Mouse (Mus musculus): Measurements from ENCODE around the gene Gm44503. TPM values are rescaled to one million over a fixed set of nuclear protein-coding genes. Genes with fewer than 3 reads are reported as not detected.

The Gm44503 gene
- polyA plus RNA-seq, 1 experiment from 2014 or later: not detected

DNA sequence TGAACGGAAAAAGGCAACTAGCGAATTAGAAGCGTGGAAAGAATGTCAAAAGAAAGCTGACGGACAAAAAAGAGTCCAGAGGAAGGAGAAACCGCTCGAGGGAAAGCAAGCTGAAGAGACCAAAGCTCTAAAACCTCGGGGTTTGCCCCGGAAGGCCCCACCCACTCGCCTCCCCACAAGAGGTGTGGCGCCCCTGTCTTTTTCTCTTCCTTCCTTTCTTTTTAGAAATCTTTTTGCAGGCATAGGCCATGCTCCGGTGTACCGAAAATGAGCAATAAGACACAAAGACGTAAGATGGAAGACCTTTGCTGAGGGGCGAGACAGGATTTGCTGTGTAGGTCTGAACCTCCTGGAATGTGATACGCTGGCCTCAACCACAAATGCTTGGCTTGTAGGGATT is 3.3 kb downstream of the Gm44503 start:
- H3K9ac ChIP-seq (ENCODE audit: low read length): no peak overlapping the region
- no peaks in the 10 kb centered on the region for H3K36me3 ChIP-seq (ENCODE audit: control insufficient read depth, insufficient read depth, low read length)
- no peaks in the 10 kb centered on the region for H3K27me3 ChIP-seq (ENCODE audit: control insufficient read depth, insufficient read depth, low read length)
- no peak for TF ChIP-seq CTCF (IDR thresholded peaks at IDR 0.05; ENCODE audit: low read depth)
- no peak for TF ChIP-seq EP300 (optimal IDR thresholded peaks at IDR 0.05)
- ATAC-seq (ENCODE audit: low FRiP score, low TSS enrichment): no peak
- 74% methylated on average over 15 of the region's 15 CpGs for WGBS
- H3K4me3 ChIP-seq (ENCODE audit: low read depth, low read length): no peak overlapping the region
- H3K4me2 ChIP-seq (replicated peaks; ENCODE audit: low read depth): no peak overlapping the region
- no peak for DNase-seq (ENCODE audit: low spot score)
- H3K9me3 ChIP-seq (ENCODE audit: control insufficient read depth, low read length): no peaks in the 10 kb centered on the region
- H3K27ac ChIP-seq (replicated peaks): no peak overlapping the region
- no peaks in the 10 kb centered on the region for H3K4me1 ChIP-seq (replicated peaks; ENCODE audit: control insufficient read depth, insufficient read depth)

- TF ChIP-seq EP300 (optimal IDR thresholded peaks at IDR 0.05): no peak
- peak; percentile 83 for TF ChIP-seq CTCF (IDR thresholded peaks at IDR 0.05; ENCODE audit: low read depth)
- peak; percentile 72 for ATAC-seq (ENCODE audit: low FRiP score, low TSS enrichment)
- no peak overlapping the region for H3K9ac ChIP-seq (ENCODE audit: low read length)
- H3K27me3 ChIP-seq (ENCODE audit: control insufficient read depth, insufficient read depth, low read length): no peaks in the 10 kb centered on the region
- peak; percentile 49 for DNase-seq (ENCODE audit: low spot score)
- no peak overlapping the region for H3K4me2 ChIP-seq (replicated peaks; ENCODE audit: low read depth)
- WGBS: 24% methylated on average over 11 of the region's 11 CpGs
- no peak overlapping the region for H3K4me3 ChIP-seq (ENCODE audit: low read depth, low read length)
- no peaks in the 10 kb centered on the region for H3K4me1 ChIP-seq (replicated peaks; ENCODE audit: control insufficient read depth, insufficient read depth)
- no peak overlapping the region for H3K27ac ChIP-seq (replicated peaks)
- H3K9me3 ChIP-seq (ENCODE audit: control insufficient read depth, low read length): no peaks in the 10 kb centered on the region
- no peaks in the 10 kb centered on the region for H3K36me3 ChIP-seq (ENCODE audit: control insufficient read depth, insufficient read depth, low read length)
These were observed 9.9 kb downstream of the Gm44503 start for GRCm38 (mm10) chr9:72968349-72969061.

DNA sequence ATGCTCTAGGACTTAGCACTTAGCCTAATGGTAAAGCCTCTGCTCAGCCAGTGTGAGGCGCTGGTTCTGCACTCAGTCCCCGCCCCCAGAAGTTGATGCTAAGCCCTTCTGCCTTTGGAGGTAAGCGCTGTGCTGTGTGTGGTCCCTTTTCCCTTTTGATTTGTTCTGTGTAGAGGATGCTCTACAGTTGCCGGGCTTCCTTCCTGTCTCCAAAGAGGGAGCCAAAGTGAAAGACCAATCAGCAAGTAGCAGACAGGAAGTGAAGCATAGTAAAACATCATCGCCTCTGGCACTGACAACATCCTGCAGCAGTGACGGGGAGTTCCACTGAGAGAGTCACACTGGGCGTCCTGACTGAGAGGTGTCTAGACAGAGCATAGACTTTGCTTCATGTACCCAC is 11.2 kb downstream of the Gm44503 start:
- no peaks in the 10 kb centered on the region for H3K36me3 ChIP-seq (ENCODE audit: control insufficient read depth, insufficient read depth, low read length)
- no peaks in the 10 kb centered on the region for H3K4me1 ChIP-seq (replicated peaks; ENCODE audit: control insufficient read depth, insufficient read depth)
- no peaks in the 10 kb centered on the region for H3K9me3 ChIP-seq (ENCODE audit: control insufficient read depth, low read length)
- ATAC-seq (ENCODE audit: low FRiP score, low TSS enrichment) (0 out of 2 replicates have a peak, but pooled peaks have one; percentile 22), DNase-seq (ENCODE audit: low spot score) (no peak)
- H3K27ac ChIP-seq (replicated peaks): no peak overlapping the region
- WGBS: 70% methylated on average over 7 of the region's 7 CpGs
- no peak overlapping the region for H3K4me3 ChIP-seq (ENCODE audit: low read depth, low read length)
- H3K27me3 ChIP-seq (ENCODE audit: control insufficient read depth, insufficient read depth, low read length): no peaks in the 10 kb centered on the region
- no peak overlapping the region for H3K9ac ChIP-seq (ENCODE audit: low read length)
- no peak for TF ChIP-seq EP300 (optimal IDR thresholded peaks at IDR 0.05)
- peak; percentile 24 for TF ChIP-seq CTCF (IDR thresholded peaks at IDR 0.05; ENCODE audit: low read depth)
- H3K4me2 ChIP-seq (replicated peaks; ENCODE audit: low read depth): no peak overlapping the region

DNA sequence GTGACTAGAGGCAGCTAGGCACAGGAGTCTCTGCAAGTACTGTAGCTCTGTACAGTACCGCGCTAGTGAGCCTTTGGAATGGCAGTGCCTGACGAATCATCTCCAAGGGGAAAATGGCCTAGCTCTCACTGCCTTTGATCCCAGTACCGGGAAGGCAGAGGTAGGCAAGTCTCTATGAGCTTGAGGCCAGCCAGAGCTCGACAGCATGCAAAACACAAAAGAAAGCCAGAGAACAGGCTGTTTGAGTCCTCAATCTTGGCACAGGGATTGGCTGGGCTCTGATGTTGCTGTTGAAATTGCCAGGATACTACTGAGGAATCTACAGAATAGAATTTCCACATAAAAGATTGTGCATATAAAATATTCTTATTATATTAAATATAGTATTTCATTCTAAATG is 13.8 kb downstream of the Gm44503 start:
- Histone ChIP-seq H3K9me3 (ENCODE audit: control insufficient read depth, low read length) (no peaks in the 10 kb centered on the region), H3K9ac (ENCODE audit: low read length) (no peak overlapping the region), H3K4me1 (replicated peaks; ENCODE audit: control insufficient read depth, insufficient read depth) (no peaks in the 10 kb centered on the region), H3K4me3 (ENCODE audit: low read depth, low read length) (no peak overlapping the region), H3K27ac (replicated peaks) (no peak overlapping the region), H3K4me2 (replicated peaks; ENCODE audit: low read depth) (no peak overlapping the region), H3K36me3 (ENCODE audit: control insufficient read depth, insufficient read depth, low read length) (no peaks in the 10 kb centered on the region), H3K27me3 (ENCODE audit: control insufficient read depth, insufficient read depth, low read length) (no peaks in the 10 kb centered on the region)
- TF ChIP-seq CTCF (IDR thresholded peaks at IDR 0.05; ENCODE audit: low read depth) (no peak), EP300 (optimal IDR thresholded peaks at IDR 0.05) (no peak)
- ATAC-seq (ENCODE audit: low FRiP score, low TSS enrichment) (no peak), DNase-seq (ENCODE audit: low spot score) (no peak)
- 84% methylated on average over 5 of the region's 5 CpGs for WGBS

GRCm38 (mm10) chr9:72972984-72973383 is 14.3 kb downstream of the Gm44503 start:
- Histone ChIP-seq H3K4me3 (ENCODE audit: low read depth, low read length) (no peak overlapping the region), H3K36me3 (ENCODE audit: control insufficient read depth, insufficient read depth, low read length) (no peaks in the 10 kb centered on the region)

GRCm38 (mm10) chr9:72974734-72975133 is 16.1 kb downstream of the Gm44503 start:
- H3K4me2 ChIP-seq (replicated peaks; ENCODE audit: low read depth): no peak overlapping the region
- WGBS: 85% methylated on average over 5 of the region's 5 CpGs
- no peaks in the 10 kb centered on the region for H3K27me3 ChIP-seq (ENCODE audit: control insufficient read depth, insufficient read depth, low read length)
- no peaks in the 10 kb centered on the region for H3K9me3 ChIP-seq (ENCODE audit: control insufficient read depth, low read length)
- no peak overlapping the region for H3K4me3 ChIP-seq (ENCODE audit: low read depth, low read length)
- DNase-seq (ENCODE audit: low spot score) (no peak), ATAC-seq (ENCODE audit: low FRiP score, low TSS enrichment) (no peak)
- no peak overlapping the region for H3K27ac ChIP-seq (replicated peaks)
- H3K36me3 ChIP-seq (ENCODE audit: control insufficient read depth, insufficient read depth, low read length): no peaks in the 10 kb centered on the region
- no peak overlapping the region for H3K9ac ChIP-seq (ENCODE audit: low read length)
- TF ChIP-seq EP300 (optimal IDR thresholded peaks at IDR 0.05): no peak
- TF ChIP-seq CTCF (IDR thresholded peaks at IDR 0.05; ENCODE audit: low read depth): no peak
- H3K4me1 ChIP-seq (replicated peaks; ENCODE audit: control insufficient read depth, insufficient read depth): no peaks in the 10 kb centered on the region

More at GRCm38 (mm10) chr9:72972984-72973383, 14.3 kb downstream of the Gm44503 start:
- Histone ChIP-seq H3K27me3 (ENCODE audit: control insufficient read depth, insufficient read depth, low read length) (no peaks in the 10 kb centered on the region), H3K4me2 (replicated peaks; ENCODE audit: low read depth) (no peak overlapping the region), H3K9me3 (ENCODE audit: control insufficient read depth, low read length) (no peaks in the 10 kb centered on the region), H3K27ac (replicated peaks) (no peak overlapping the region), H3K9ac (ENCODE audit: low read length) (no peak overlapping the region), H3K4me1 (replicated peaks; ENCODE audit: control insufficient read depth, insufficient read depth) (no peaks in the 10 kb centered on the region)
- no peak for TF ChIP-seq CTCF (IDR thresholded peaks at IDR 0.05; ENCODE audit: low read depth)
- no peak for TF ChIP-seq EP300 (optimal IDR thresholded peaks at IDR 0.05)
- no peak for DNase-seq (ENCODE audit: low spot score)
- ATAC-seq (ENCODE audit: low FRiP score, low TSS enrichment): no peak
